Comparison of ENCODE assay signal across 9 mouse cellular contexts in genomic region chr2:52676023-52676912, GRCm38 (mm10). TPM values are rescaled to one million over a fixed set of nuclear protein-coding genes. Genes with fewer than 3 reads are reported as not detected.
DNase-seq lines count a peak whose midpoint lies in the region; ATAC-seq and TF ChIP-seq lines count a peak whose summit lies in the region.
"Had no signal": no experiment of that assay in that cellular context is flagged by ENCODE, and none has a peak within 500 bp of the region (broad histone marks: within the 10 kb centered on the region; RNA-seq: fewer than 3 reads in every experiment).

Gene Cacnb4, minus strand, starts transcription at chr2:52676831.

- DNase-seq in heart, adult 2 months: peak; percentile 39 to 62
- no peak for DNase-seq in heart, adult 8-10 months (ENCODE audit: low spot score)
- peak; percentile 65 for DNase-seq in embryo, embryonic 10 days (ENCODE audit: low spot score)
- peak; percentile 32 to 44 for DNase-seq in gastrocnemius, postnatal 4 days (ENCODE audit: low spot score in 2 of 2)
- peak; percentile 57 for DNase-seq in kidney, adult 2 months
- peak; percentile 26 for DNase-seq in splenic B cell, adult 2 months (ENCODE audit: low read depth, low spot score)

- no peaks in the 10 kb centered on the region for H3K9me3 ChIP-seq in limb, embryonic 12.5 days
- H3K9me3 ChIP-seq in midbrain, embryonic 12.5 days: no peaks in the 10 kb centered on the region

- H3K36me3 ChIP-seq in heart, adult 2 months (ENCODE audit: control insufficient read depth, insufficient read depth, low read length): no peaks in the 10 kb centered on the region
- no peaks in the 10 kb centered on the region for H3K36me3 ChIP-seq in kidney, adult 2 months (ENCODE audit: control insufficient read depth, insufficient read depth, low read length)
- no peaks in the 10 kb centered on the region for H3K36me3 ChIP-seq in limb, embryonic 12.5 days
- no peaks in the 10 kb centered on the region for H3K36me3 ChIP-seq in midbrain, embryonic 12.5 days
- H3K36me3 ChIP-seq in splenic B cell, adult 2 months (ENCODE audit: control insufficient read depth, insufficient read depth, low read length, poor library complexity, severe bottlenecking): no peaks in the 10 kb centered on the region
- H3K36me3 ChIP-seq: G1E had no signal

- TF ChIP-seq POLR2A in heart, adult 2 months (IDR thresholded peaks at IDR 0.05; ENCODE audit: insufficient read depth, low read depth, low read length): no peak
- no peak for TF ChIP-seq POLR2A in kidney, adult 2 months (IDR thresholded peaks at IDR 0.05; ENCODE audit: low read depth, low read length)

- H3K27me3 ChIP-seq in heart, adult 2 months (ENCODE audit: control insufficient read depth, insufficient read depth, low read length): peaks cover 7% of the 10 kb centered on the region
- H3K27me3 ChIP-seq in kidney, adult 2 months (replicated peaks; ENCODE audit: control insufficient read depth, insufficient read depth, low read length): no peaks in the 10 kb centered on the region
- H3K27me3 ChIP-seq in limb, embryonic 12.5 days: peaks cover 45% of the 10 kb centered on the region
- H3K27me3 ChIP-seq in midbrain, embryonic 12.5 days: peaks cover 48% of the 10 kb centered on the region
- peaks cover 3% of the 10 kb centered on the region; the same call in 1 of the 2 replicates for H3K27me3 ChIP-seq in splenic B cell, adult 2 months (ENCODE audit: control insufficient read depth, insufficient read depth, low read length, poor library complexity, severe bottlenecking)

- TF ChIP-seq EP300 in heart, adult 2 months (IDR thresholded peaks at IDR 0.05; ENCODE audit: insufficient read depth, low read depth, low read length): no peak

- 2% methylated on average over 39 of the region's 77 CpGs for WGBS in heart, adult 2 months
- under 1% methylated on average over 40 of the region's 77 CpGs for WGBS in kidney, adult 2 months
- WGBS in limb, embryonic 12.5 days: under 1% methylated on average over 54 of the region's 77 CpGs
- 1% methylated on average over 39 of the region's 77 CpGs for WGBS in midbrain, embryonic 12.5 days

- peak within 1 kb of the TSS; percentile 75 for H3K9ac ChIP-seq in heart, adult 2 months (ENCODE audit: low read depth, low read length)
- H3K9ac ChIP-seq in limb, embryonic 12.5 days (replicated peaks): peak within 1 kb of the TSS; percentile 67
- H3K9ac ChIP-seq in midbrain, embryonic 12.5 days (replicated peaks): peak within 1 kb of the TSS; percentile 71

- H3K4me3 ChIP-seq in heart, adult 2 months: peak within 1 kb of the TSS; percentile 57
- H3K4me3 ChIP-seq in kidney, adult 2 months (ENCODE audit: insufficient read depth, low read depth, low read length): peak within 1 kb of the TSS; percentile 72
- H3K4me3 ChIP-seq in limb, embryonic 12.5 days (replicated peaks): peak within 1 kb of the TSS; percentile 68
- peak within 1 kb of the TSS; percentile 78 for H3K4me3 ChIP-seq in midbrain, embryonic 12.5 days

- peak; percentile 77 for ATAC-seq in limb, embryonic 12.5 days (ENCODE audit: insufficient number of reproducible peaks, insufficient read depth, low FRiP score, low TSS enrichment, low read depth)
- peak; percentile 90 for ATAC-seq in midbrain, embryonic 12.5 days (ENCODE audit: low FRiP score, low read depth)

- no peaks in the 10 kb centered on the region for H3K79me2 ChIP-seq in heart, adult 2 months (replicated peaks; ENCODE audit: control insufficient read depth, insufficient read depth, low read length)

- peaks cover 5% of the 10 kb centered on the region; the same call in 1 of the 2 replicates for H3K4me1 ChIP-seq in heart, adult 2 months (ENCODE audit: control insufficient read depth, insufficient read depth, low read length)
- no peaks in the 10 kb centered on the region for H3K4me1 ChIP-seq in kidney, adult 2 months (ENCODE audit: control insufficient read depth, insufficient read depth, low read length)
- H3K4me1 ChIP-seq in limb, embryonic 12.5 days (replicated peaks): peaks cover 18% of the 10 kb centered on the region
- H3K4me1 ChIP-seq in midbrain, embryonic 12.5 days: peaks cover 11% of the 10 kb centered on the region

- TF ChIP-seq CTCF in heart, adult 2 months (IDR thresholded peaks at IDR 0.05): no peak
- TF ChIP-seq CTCF in kidney, adult 2 months (conservative IDR thresholded peaks at IDR 0.05; ENCODE audit: insufficient read depth, insufficient read length, low read depth, low read length): no peak

- intact Hi-C loops in heart, adult 2 months (cut with DNase I): no loop called here

- H3K4me2 ChIP-seq in limb, embryonic 12.5 days: peak within 1 kb of the TSS; percentile 97
- H3K4me2 ChIP-seq in midbrain, embryonic 12.5 days (replicated peaks): peak within 1 kb of the TSS; percentile 94

- H3K27ac ChIP-seq in heart, adult 2 months: no peak within 1 kb of the TSS
- peak within 1 kb of the TSS; percentile 43; the same call in 1 of the 2 replicates for H3K27ac ChIP-seq in kidney, adult 2 months (ENCODE audit: insufficient read depth, low read depth, low read length)
- H3K27ac ChIP-seq in limb, embryonic 12.5 days: peak within 1 kb of the TSS; percentile 1; the same call in 1 of the 2 replicates
- 0 out of 2 replicates have a peak within 1 kb of the TSS, but pooled peaks have one; percentile 42 for H3K27ac ChIP-seq in midbrain, embryonic 12.5 days (replicated peaks)

RNA-seq across cellular contexts. Expression of gene Cacnb4, which starts in this region (rescaled TPM):
- total RNA-seq in heart, adult 2 months (2021): under 1 TPM; 0.29 to 0.61 TPM
- 0.16 and 0.35 TPM in 2 replicates for polyA plus RNA-seq in heart, adult 2 months (2012; rRNA removed)
- total RNA-seq in heart, adult 8-10 months (2022): under 1 TPM; 0.31 to 0.89 (median 0.65) TPM
- under 1 TPM; 0.31 to 0.32 TPM for total RNA-seq in gastrocnemius, postnatal 4 days (2021)
- polyA plus RNA-seq in kidney, adult 2 months (2012; rRNA removed): 1.0 and 1.1 TPM in 2 replicates
- polyA plus RNA-seq in limb, embryonic 12.5 days (2016; fragmentation: Nextera tagmentation; extraction: Ambion mirVana): 0.50 and 0.88 TPM in 2 replicates
- 5.0 and 7.4 TPM in 2 replicates for polyA plus RNA-seq in midbrain, embryonic 12.5 days (2016; fragmentation: Nextera tagmentation; extraction: Ambion mirVana)

Comparison
In these comparisons a context has a peak if more than half of its experiments do, and no peak if none do; other contexts are left out.
1. Peak in DNase-seq, H3K4me3 ChIP-seq and H3K9ac ChIP-seq in heart, adult 2 months; RNA of the gene not detected or under 1 TPM.
2. Peak in DNase-seq in gastrocnemius, postnatal 4 days; RNA of the gene not detected or under 1 TPM.
3. Peak in ATAC-seq, H3K4me3 ChIP-seq, H3K27ac ChIP-seq, H3K9ac ChIP-seq and H3K4me2 ChIP-seq in limb, embryonic 12.5 days; RNA of the gene not detected or under 1 TPM.